Mouse (Mus musculus) cerebral cortex, adult 2 months (tissue): ENCODE measurements around the gene Sik1.

Source experiments
- WGBS: fragments of 180-500 bp; shearing (Covaris S2); methylation state at CpG from one replicate; pipeline ENCODE4 v1.1.7; 2018; 5-methylcytosine and 5-hydroxymethylcytosine counted together

Sik1 gene

DNA sequence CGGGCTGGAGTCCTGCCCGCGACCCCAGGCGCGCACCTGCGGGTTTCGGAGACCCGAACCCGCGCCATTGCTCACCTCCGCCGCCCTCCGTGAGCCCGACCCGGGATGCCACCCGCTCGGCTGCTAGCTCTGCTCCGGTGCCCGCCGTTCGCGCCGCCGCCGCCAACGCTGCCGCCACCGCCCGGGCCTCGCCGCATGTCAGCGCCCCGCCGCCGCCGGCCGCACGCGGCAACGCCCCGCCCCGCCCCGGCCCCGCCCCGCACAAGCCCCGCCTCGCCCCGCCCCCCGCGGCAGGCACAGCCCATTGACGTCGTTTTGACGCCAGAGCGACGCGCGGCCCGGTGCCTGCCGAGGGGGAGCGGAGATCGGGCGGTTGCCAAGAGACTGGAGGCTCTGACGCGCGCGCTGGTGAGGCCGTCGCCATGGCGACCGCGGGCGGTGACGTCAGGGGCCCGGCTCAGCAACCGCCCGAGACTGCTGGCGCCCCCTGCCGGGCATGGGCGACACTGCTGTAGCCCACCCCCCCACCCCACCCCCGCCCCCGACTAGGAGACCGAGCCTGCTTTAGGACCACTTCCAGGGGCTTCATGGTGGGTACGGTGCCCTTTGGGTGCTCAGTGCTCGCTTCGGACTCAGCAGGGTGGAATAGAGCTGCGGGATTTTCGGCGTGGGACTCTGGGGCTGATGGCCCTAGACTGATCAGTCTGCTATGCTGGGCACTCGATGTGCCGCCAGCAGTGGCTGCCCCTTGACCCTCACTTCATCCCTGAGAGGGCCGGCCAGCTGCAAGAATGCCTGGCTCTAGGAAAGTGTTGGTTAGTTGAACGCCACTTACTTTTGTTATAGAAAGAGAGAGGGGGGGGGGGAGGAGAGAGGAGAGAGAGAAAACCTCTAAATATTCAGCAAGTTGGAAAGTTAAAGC lies at the start of gene Sik1:
Gene Sik1 (minus strand): TSS at position 208 of the 922 bp plus-strand sequence.
- under 1% methylated on average over 88 of the region's 92 CpGs for WGBS

DNA sequence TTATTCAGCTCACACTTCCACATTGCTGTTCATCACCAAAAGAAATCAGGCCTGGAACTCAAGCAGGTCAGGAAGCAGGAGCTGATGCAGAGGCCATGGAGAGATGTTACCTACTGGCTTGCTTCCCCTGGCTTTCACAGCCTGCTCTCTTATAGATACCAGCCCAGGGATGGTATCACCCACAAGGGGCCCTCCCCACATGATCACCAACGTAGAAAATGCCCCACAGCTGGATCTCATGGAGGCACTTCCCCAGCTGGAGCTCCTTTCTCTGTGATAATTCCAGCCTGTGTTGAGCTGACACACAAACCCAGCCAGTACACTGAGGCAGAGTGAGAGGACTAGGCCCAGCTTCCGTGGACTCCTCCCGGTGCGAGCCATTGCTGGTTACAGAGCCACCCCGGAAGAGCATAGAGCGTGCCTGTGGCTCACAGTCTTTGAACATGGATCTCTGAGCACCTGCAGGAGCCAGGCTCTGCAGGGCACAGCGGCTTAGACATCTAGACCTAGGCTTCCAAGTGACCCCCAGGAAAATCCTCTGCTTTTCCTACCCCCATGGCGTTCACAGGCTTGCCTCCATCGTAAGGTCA lies 49.7 kb upstream of the Sik1 start:
- 85% methylated on average over 9 of the region's 9 CpGs for WGBS

DNA sequence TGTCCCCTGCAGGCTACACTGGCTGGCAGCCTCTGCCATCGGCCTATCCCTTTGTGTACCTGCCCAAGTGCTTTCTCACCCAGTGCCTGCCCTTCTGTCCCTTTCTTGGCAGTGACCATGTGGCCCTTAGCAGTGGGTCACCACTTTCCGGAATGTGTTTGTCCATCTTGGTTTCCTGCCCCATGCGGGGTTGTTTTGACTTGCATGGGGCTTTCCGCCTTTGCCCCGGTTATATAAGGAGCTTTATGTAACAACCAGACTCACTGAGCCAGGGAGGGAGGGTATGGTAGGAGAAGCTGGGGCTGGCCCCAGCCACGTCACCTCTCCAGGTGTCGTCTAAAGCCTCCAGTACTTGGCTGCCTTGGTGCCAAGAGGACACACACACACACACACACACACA lies 48.4 kb upstream of the Sik1 start:
- WGBS: 86% methylated on average over 7 of the region's 7 CpGs

DNA sequence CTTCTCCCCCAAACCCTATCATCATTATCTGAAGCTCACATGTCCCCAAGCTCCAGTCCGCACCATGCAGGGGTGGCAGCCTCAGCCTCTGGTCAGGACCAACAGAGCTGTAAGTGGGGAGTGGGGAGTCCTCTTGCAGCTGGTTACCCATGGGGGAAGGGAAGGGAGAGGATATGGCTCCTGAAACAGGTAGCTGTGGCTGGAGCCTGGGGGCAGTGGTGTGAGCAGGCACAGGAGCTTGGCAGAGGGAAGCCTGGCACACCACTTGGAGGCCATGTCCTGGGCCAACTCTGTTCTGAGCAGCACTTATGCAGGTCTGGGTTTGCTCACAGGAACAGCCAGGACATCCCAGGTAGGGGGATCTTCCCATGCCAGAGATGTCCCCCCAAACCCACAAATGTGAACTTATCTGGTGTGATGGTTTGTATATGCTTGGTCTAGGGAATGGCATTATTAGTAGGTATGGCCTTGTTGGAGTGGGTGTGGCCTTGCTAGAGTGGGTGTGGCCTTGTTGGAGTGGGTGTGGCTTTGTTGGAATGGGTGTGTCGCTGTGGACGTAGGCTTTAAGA lies 47.1 kb upstream of the Sik1 start:
- 87% methylated on average over 3 of the region's 3 CpGs for WGBS

DNA sequence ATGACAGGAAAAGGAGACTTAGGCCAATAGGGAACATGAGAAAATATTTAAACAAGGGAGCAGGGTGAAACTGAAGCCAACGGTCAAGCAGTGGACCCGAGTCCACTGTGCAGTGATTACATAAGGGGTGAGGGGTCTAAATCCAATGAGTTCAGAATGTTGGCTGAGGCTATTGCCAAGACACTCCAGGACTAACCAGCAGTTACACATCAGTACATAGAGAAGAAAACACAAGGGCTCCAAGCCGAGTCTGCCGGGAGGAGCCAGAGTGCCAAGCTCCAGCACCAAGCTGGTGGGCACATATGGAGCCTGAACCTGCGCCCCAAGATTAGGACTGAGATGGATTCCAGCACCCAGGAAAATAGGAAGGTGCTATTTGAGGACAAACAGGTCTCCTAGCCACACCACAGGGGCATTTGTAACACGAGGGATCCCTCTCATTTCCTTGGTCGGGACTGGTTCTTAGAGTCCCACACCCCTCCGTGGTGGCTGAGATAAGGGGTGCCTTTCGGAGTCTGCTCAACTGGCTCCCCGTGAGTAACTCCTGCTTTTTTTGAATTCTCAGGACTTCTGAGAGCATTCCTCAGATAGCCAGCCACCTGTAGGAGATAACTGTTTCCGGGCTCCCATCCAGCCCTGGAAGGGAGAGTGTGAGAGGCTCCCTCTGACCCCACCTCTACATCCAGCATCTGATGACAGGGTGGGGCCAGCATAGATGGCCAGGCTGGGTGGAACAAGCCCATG lies 46.0 kb upstream of the Sik1 start:
- WGBS: 73% methylated on average over 11 of the region's 11 CpGs

DNA sequence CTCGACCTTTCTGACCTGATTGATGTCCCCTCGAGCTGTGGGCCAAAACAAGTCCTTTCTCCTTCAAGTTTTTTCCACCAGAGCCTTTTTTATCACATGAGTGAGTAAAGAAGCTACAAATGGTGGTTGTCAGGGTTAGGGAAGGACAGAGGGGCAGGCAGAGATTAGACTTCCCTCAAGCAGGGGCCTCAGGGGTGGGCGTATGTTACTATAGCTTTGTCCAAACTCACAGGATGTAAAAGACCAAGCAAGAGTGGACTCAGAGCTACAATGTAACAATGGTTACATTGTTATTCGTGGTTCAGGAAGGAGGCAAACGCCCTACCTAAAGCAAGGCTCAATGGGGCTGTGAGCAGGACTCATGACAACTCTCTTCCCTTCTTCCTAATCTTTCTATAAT lies 43.3 kb upstream of the Sik1 start:
- 78% methylated on average over 5 of the region's 5 CpGs for WGBS

DNA sequence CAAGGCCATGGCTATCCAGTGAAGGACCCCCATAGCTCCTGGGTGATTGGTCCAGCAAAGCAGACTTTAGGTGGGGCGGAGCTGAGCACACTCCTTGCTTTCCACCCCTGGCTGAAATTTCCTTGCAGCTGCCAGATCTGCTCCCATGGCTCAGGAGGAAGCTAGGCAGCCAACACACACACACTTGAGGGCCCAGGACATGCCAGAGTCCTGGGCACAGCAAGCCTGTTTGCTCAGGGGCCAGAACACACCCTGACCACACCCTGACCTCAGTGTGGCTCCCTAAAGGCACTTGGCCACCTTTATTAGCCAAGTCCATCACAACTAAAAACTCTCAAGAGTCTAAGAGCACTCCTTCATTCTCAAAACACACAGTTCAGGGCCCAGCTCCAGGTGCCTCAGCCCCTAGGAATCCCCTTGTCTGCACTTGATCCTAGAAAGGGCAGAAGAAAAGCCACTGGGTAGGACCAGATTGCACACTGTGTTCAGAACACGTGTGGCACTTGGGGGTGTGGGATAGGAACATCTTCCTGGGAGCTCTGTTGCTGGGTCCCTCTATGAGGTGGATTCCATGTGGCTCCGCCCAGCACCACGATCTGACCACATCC lies 41.7 kb upstream of the Sik1 start:
- 91% methylated on average over 4 of the region's 4 CpGs for WGBS

DNA sequence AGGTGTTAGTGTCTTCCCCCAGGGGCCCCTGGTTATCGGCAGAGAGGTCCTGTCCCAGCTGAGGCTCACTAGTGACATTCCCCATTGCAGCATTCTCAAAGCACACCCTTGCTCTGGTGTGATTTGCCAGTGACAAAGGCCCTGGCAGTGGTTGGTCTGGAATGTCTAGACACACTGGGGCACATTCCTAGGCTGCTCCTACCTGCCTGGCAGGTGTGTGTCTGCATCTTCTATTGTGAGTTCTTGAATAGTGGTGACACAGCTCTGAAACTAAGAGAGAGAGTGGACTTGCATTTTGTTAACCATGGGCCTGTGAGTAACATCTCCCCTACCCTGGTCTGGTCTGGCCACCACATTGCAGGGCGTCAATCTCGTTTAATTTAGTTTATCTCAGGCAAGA lies 41.1 kb upstream of the Sik1 start:
- 83% methylated on average over 3 of the region's 3 CpGs for WGBS

DNA sequence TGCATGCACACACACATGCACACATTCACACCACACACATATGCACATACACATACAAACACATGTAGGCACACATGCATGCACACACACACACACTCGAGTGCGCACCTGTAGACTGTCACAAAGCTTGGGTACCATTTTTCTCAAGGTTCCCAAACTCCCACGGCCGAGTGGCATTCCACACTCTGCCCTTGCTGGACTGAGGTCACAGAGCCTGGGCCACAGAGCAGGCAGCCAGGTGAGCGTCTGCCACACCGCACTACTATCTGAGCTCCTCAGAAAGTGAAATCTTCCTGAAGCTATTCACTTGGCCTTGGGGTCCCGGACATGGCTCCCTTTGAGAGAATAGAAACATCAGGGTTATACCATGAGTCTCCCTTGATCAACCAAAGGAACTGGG lies 40.7 kb upstream of the Sik1 start:
- 97% methylated on average over 7 of the region's 7 CpGs for WGBS

DNA sequence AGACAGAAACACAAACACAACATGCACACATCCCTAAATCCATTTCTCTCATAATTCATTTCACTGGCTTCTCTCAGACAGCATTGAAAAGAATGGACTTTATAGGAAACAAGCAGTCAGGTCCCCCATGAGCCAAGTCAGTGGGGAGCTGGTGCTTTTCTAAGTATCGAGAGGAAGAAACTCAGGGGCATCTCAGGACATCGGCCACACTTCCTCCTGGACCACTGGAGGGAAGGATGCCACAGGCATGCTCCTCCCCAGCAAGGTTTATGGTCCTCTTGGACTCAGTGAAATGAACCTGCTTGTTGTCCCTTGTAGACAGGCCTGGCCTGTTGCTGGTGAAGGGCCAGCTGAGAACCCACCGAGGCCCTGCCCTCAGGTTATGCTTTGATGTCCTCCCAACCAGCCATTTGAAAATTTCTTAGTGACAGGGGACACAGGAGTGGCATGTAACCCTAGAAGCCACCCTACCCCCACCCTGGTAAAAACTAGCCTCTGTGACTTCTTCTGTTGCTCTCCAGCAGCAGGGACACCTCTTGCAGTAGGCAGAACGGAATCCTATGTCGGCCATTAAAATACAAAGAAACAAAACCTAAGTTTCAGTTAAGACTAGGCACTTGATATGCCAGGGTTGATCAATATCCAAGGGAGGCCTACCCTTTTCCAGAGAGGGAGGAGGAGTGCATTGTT lies 37.9 kb upstream of the Sik1 start:
- WGBS: 90% methylated on average over 5 of the region's 5 CpGs

DNA sequence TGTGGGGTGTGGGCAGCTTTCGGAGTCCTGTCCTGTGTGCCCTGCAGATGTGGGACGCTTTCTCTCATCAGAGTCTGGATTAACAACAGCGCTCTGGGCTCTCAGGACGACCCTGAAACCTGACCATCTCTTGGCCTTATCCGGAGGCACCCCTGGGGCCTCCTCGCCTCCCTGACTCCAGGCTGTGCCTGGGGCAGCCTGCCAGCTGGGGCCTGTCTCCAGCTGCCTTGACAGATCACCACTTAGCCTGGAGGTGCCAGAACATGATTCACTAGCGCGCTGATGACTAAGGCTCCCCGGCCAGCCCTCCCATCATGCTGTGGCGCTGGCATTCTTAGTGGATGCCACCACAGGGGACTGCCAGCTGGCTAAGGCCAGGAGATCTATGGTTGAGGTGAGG lies 37.1 kb upstream of the Sik1 start:
- 42% methylated on average over 10 of the region's 10 CpGs for WGBS

DNA sequence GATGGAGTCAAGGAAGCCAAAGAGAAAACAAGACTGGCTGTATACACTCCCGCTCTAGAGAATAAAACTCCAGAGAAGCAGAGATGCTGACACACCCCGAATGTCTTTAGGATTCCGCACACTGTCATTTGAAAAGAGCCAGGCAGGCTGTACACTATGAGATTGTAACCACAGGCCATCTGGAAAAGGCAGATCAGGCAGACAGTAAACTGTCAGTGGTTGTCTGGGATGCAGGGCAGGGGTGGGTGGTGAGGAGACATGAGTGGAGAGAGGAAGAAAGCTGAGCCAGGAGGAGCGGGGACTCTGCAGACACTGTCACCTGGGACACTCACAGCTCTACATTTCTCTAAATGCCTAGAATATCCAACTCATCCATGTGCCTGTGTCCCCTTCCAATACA lies 36.3 kb upstream of the Sik1 start:
- WGBS: 60% methylated on average over 4 of the region's 4 CpGs

DNA sequence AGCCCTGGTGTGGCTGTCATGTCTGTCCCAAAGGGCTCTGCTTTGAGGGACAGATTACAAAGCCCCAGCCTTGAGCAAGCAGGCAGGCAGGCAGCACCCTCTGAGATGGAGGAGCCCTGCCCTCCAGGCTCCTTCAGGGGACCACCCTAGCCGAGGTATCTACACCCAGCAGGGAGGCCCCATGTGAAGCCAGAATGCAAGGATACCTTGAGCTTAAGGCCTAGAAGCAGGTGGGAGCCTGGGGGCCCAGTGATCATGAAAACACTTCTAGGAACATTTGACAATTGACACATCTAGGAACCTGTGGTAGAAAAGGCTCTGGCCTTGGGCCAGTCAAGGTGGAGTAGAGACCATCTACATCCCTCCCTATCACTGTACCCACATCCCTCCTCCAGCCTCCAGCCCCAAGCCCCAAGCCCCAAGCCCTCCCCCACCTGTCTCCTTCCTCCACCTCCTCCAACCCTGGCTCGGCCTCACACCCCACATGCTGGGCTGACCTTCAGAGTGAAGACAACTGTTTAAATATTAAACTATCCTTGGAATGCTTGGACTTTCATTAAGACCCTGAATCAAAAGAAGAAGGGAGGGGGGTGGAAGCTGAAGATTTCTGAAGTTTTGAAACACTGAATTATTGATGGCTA lies 34.8 kb upstream of the Sik1 start:
- 82% methylated on average over 2 of the region's 2 CpGs for WGBS

DNA sequence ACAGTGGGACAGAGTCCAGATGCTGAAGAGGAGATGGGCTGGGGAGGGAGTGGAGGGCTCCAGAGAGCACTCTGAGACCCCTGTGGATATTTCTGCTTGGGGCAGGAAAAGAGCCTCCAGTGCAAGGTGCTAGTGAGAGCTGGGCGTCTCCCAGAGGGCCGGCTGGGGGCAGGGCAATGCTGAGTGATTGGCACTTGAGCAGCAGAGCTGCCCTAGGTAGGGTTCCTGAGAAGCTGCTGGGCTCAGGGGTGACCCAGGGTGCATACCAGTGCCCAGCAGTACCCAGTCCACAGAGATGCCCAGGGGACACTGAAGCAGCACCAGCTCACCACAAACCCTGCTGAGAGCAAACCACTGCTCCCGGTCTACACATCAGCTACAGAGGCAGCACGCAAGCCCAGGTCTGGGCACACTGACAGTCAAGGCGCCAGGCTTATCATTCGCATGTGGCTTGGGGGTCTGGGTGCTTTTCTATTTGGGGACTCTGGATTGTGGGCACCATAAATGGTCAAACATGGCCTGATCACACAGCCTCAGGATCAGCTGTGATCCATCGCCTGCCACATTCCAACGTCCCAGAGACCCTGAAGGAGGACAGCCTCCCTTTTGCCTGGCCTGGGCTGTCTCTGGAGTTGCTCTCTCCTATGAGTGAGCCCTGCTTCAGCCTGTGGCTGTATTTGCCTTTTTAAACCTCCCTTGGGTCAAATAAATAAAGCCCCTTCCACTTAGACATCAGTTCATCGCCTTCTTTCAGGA lies 34.0 kb upstream of the Sik1 start:
- 91% methylated on average over 9 of the region's 9 CpGs for WGBS

DNA sequence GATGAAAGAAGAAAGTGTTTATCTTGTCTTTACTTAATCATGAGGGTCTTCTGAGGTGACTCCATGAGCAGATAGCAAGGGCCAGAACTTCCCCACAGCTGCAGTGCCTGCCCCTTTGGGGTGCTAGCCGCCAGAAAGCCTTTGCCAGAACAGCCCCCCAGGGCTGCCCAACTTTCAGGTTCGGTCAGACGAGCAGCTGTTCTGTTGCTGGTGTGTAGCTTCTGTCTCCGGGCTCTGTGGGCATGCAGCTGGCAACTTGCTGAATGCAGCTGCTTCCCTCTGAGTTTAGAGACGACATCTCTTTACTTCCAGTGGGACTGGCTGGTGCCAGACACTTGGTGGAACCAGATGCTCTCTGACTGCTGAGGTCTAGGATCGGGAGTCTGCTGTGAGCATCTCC lies 32.9 kb upstream of the Sik1 start:
- 61% methylated on average over 6 of the region's 6 CpGs for WGBS

DNA sequence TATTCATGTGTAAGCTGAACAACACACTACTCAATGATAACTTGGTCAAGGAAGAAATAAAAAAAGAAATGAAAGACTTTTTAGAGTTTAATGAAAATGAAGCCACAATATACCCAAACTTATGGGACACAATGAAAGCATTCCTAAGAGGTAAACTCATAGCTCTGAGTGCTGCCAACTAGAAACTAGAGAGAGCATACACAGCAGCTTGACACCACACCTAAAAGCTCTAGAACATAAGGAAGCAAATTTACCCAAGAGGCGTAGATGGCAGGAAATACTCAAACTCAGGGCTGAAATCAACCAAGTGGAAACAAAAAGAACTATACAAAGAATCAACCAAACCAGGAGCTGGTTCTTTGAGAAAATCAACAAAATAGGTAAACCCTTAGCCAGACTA lies 29.1 kb upstream of the Sik1 start:
- WGBS: 85% methylated on average over 1 of the region's 1 CpGs

DNA sequence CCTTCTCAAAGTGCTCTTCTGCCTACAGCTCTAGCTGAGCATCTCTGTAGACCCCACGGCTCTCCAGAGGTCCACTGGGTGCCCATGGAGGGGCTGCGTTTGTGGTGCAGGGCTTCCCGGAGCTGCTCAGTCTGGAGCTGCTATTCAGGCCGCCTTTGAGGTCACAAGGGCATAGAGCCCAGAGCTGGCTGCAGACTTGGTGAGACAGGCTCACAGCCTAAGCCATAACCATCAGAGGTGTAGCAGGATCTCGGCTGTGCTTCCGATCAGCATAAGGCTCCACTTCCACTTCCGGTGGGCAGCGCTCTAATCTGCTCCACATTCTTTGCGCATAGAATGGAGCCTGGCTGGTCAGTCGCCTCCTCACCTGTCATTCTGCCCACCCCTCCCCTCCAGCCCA lies 23.8 kb upstream of the Sik1 start:
- 94% methylated on average over 10 of the region's 10 CpGs for WGBS

DNA sequence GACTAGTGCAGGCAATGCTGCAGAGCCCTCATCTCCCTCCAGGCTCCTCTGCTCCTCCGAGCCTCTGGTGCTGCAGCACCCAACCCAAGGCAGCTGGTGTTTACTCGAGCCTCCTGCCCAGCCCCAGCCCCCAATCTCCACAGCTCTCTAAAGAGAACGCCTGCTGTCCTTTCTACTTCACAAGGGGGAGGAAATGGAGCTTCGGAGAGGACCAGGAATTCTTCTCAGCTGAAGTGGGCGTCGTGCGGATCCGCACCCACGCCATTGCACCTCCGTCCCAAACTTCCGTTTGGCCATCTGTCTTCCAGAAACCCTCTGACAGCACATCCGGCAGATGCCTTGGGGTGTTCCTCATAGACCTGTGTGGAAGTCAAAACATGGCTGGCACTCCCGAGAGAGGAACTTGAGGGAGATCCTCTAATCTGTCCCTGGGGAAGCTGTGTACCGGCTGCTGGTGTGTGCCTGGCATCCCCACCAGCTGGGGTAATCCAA lies 22.1 kb upstream of the Sik1 start:
- 29% methylated on average over 14 of the region's 14 CpGs for WGBS

DNA sequence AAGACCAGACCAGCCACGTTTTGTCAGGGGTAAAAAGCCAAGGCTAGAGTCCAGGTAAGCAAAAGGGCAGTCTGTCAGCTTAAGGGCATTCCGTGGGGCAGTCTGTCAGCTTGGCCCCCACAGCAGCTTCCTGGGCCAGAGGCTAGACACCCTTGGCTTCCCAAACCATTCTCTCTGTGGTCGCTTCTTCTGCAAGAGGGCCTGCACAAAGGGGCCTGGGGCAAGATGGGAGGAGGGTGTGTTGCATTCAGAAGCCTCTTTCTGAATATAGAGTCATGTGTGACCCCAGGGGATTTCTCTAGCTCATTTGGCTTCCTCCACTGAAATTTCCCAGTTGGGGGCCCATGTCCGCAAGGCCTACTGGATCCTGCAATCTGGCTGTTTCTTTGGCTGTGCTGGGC lies 21.6 kb upstream of the Sik1 start:
- WGBS: 68% methylated on average over 4 of the region's 4 CpGs

DNA sequence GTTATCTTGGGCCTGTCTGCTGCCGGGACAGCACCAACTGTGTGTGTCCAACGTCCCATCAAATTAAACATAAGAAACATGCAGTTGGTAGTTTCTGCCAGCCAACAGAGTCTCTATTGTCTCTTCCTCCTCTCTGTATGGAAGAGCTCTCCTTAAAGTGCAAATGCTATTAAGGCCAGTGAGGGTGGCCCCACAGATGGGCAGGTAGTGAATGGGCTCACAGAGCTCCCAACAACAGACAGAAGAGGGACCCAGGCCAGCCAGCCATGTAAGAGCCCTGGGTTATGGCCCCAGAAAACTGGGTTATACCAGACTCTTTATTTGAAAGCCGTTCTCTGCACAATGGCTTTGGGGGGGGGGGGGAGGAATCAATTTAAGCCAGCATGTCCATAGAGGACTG lies 21.2 kb upstream of the Sik1 start:
- 53% methylated on average over 3 of the region's 3 CpGs for WGBS
